Mouse (Mus musculus): ENCODE results near the gene Izumo1r.

Izumo1r gene

DNA sequence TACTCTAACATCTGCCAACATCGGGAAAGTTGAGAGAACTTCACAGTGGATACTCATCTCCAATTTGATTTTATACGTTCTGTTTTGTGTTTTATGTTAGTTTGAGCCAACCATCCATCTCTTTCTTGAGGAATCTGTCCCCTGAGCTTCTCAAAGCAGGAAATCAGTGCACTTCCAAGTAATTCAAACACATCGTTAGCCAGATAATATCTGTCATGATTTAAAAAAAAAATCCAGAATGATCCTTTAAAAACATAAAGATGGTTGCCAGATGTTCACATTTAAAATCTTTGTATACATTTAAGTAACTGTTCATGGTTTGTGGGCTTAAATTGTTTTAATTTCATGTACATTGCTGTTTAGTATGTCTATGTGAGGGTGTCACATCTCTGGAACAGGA is 2.2 kb upstream of the Izumo1r start:
- DNase-seq (ENCODE audit: low read depth, low spot score), result no peak

- DNase-seq (ENCODE audit: low read depth, low spot score), result no peak
Observed at GRCm38 (mm10) chr9:14904741-14905475, 1.2 kb upstream of the Izumo1r start.

DNA sequence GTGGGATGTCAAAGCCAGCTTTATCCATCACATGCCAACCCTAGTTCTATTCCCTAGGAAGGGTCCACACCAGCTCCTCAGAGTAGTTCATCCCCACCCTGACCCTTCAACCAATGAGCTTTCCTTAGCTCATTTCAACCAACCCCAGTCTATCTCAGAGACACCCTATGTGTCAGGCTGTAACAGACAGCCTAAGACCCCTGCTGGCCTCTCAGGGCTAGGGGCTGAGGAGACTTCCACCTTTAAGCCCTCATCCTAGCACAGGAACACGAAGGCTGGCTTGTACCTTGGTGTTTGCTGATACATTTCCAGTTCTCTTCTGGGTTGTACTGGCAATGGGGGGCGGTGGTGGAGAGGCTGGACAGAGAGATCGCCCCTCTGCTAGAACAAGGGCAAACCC is 743 bp downstream of the Izumo1r start:
- DNase-seq (ENCODE audit: low read depth, low spot score), result no peak

DNA sequence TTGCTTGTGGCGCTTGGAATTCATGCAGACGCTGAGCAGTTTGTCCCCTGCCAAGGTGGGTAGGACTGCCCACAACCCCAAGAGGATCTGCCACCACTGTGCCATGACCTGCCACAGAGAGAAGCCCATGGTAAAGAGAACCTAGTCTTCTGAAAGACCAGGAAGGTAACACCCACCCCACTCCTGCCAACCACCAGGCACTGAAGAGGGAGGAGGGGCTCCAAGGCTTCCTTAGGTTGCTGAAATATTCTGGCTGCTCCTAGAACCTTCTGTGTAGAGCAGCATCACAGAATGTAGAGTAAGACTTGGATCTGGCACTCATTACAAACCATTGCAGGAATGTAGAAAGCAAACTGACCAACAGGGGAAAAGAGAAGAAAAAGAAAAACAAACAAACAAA is 1.3 kb downstream of the Izumo1r start:
- DNase-seq (ENCODE audit: low read depth, low spot score), result no peak

DNA sequence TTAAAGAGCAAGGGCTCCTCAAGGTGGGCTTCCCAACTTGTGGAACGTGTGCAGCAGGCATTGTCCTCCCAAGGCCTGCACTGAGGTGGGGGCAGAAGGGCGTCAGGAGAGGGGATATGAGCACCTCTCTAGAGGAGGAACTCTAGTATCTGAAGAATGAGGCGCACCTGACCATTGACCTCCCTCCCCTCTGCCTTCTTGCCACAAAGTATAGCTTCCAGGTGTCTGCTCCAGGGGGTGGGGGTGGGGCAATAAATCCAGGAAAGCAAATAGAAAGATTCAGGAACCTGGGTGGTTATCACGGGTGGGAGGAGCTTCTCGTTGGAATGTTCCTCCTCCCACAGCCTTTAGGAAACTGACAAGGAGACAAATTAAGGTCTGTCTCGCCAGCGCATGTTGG is 2.0 kb downstream of the Izumo1r start:
- no peak for DNase-seq (ENCODE audit: low read depth, low spot score)

GRCm38 (mm10) chr9:14897102-14897501 is 6.6 kb downstream of the Izumo1r start:
- DNase-seq (ENCODE audit: low read depth, low spot score), result no peak

DNA sequence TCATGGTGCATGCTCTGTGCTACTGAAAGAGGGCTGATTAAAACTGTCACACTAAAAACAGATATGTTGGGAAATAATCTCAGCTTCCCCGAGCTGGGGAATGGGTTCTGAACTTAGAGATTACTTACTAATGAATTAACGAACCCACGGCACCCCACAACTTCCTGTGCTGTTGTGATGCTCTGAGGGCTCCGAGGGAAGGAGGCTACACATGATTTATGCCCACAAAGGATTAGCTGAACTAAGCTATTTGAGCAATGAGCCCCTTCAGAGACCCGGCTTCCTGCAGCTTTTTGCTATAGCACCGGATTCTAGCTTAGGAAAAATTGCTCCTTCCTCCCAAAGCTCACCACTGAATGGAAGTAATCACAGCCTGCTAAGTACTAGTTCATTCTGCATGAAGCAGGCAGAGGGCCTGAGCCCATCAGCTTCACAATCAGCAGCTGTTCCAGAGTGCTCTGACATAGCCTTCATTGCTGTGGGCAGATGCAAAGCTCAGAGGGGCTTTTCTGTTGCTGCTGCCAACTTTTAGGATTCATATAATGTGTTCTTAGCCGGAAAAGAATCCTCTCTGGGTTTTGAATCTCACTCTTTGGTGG is 8.4 kb downstream of the Izumo1r start:
- no peak for DNase-seq (ENCODE audit: low read depth, low spot score)

- DNase-seq (ENCODE audit: low read depth, low spot score), result peak; percentile 65
Observed at GRCm38 (mm10) chr9:14894628-14895027, 9.1 kb downstream of the Izumo1r start.

DNA sequence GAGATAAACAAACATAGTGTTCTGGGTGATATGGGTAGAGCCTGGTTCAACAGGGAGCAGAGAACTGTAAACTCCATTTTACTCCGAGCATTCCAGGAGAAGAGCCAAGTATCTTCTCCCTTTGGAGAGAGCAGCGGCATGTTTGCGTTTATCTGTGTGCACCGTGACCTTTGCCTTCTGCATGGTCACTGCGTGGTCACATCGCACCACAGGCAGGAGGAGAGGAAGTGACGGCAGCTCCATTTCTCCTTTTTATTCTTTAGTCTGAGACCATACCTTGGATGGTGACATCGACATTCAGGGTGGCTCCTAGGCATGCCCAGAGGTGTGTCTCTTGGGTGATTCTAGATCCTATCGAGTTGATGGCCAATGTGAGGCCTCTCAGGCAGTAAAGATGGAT is 10.4 kb downstream of the Izumo1r start:
- no peak for DNase-seq (ENCODE audit: low read depth, low spot score)

DNA sequence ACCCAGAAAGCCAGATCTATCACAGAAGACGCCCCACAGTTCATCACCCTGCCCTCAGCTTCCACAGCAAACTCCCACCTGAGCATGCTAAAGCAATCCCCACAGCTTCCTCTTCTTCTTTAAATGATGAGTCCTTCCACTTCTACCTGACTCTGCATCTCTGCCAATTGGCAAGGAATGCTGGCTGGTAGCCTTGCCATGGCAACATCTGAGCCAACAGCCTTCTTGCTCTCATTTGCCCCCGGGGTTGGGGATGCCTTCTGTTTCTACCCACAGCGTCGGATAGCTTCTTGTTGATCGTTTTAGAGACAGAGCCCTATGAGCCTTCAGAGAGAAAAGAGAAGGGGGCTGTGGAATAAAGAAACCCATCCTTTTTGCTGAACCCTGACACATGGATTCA is 11.9 kb downstream of the Izumo1r start:
- DNase-seq (ENCODE audit: low read depth, low spot score), result no peak

- DNase-seq (ENCODE audit: low read depth, low spot score), result peak; percentile 51
Observed at GRCm38 (mm10) chr9:14890699-14891098, 13.1 kb downstream of the Izumo1r start.

DNA sequence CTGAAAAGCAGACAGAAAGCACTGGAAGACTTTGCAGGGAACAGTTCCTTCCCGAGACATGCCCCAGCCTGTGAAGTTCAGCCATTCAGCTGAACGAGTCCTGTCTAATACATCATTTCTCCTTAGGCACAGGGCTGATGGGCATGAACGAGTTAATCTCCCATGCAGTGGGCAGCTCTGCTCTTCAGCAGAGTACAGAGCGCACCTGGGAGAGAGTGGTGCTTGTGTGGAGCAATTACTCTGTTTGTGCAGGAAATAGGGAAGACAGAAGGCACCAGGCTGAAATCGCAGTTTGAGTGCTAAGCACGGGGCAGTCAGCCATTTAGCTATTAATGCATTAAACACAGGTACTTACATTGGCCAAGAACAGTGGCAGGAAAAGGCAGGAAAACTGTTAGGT is 15.1 kb downstream of the Izumo1r start:
- no peak for DNase-seq (ENCODE audit: low read depth, low spot score)

DNA sequence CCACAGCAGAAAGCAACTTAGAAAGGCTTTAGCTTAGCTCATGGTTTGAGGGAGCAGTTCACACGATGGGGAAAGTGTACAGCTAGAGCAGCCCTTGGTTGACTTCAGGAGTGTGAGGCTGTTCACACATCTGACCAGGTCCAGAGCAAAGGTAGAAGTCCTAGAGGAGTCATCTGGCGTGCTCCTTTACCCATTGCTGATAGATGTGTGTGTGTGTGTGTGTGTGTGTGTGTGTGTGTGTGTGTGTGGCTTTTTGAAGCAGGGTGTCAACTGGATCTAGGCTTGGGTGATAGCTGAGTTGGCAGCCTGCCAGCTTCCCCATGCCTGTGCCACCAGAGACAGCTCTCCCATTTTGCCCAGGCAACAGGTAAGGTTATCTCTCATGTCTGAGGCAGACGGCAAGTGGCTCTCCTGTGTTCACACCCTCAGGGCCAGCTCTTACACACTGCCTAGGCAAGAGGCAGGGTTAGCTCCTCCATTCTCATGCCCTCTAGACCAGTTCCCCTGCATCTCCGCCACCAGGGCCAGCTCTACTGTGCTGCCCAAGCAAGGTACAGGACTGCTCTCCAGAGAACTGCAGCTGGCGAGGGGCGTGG is 15.9 kb downstream of the Izumo1r start:
- DNase-seq (ENCODE audit: low read depth, low spot score), result no peak

GRCm38 (mm10) chr9:14885954-14886353 is 17.8 kb downstream of the Izumo1r start:
- no peak for DNase-seq (ENCODE audit: low read depth, low spot score)

DNA sequence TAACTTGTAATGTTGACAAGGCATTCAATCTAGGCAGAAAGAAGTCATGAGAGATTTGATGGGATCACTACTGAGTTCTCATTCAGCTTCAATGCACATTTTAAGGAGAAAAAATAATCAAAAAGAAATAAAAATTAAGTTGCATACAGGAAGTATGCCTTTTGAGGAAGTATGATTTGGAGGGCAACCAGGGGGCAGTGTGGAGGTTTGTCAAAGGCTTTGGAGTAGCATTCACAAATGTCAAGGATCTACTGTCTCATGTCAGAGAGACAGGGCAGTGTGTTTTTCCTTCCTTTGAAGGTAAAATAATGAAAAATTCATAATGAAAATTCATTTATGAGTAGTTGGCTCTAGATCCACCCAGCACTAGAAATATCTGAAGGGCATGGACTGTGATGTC is 18.6 kb downstream of the Izumo1r start:
- no peak for DNase-seq (ENCODE audit: low read depth, low spot score)

GRCm38 (mm10) chr9:14884641-14885040 is 19.1 kb downstream of the Izumo1r start:
- no peak for DNase-seq (ENCODE audit: low read depth, low spot score)

DNA sequence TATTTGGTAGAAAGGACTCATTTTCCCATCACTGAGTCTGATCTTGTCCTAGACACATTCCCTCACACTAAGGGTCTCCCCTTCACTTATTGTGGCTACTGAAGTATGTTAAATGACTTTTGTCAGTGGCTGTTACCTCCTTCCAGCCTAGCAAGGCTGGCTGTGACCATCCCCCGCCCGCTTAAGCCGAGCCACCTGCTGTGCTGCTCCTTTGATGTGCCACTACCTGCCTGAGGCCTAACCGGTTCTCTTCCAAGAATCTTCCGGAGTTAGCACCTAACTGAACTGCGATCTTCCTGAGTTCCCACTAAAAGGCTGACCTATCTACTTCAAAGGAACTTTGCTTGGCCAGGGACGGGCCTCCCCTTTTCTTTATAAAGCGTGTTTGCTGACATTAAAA is 27.2 kb downstream of the Izumo1r start:
- DNase-seq (ENCODE audit: low read depth, low spot score), result peak; percentile 81

GRCm38 (mm10) chr9:14875743-14876507 is 27.8 kb downstream of the Izumo1r start:
- no peak for DNase-seq (ENCODE audit: low read depth, low spot score)

GRCm38 (mm10) chr9:14872181-14872930 is 31.4 kb downstream of the Izumo1r start:
- no peak for DNase-seq (ENCODE audit: low read depth, low spot score)

GRCm38 (mm10) chr9:14871536-14871935 is 32.2 kb downstream of the Izumo1r start:
- DNase-seq (ENCODE audit: low read depth, low spot score), result no peak

DNA sequence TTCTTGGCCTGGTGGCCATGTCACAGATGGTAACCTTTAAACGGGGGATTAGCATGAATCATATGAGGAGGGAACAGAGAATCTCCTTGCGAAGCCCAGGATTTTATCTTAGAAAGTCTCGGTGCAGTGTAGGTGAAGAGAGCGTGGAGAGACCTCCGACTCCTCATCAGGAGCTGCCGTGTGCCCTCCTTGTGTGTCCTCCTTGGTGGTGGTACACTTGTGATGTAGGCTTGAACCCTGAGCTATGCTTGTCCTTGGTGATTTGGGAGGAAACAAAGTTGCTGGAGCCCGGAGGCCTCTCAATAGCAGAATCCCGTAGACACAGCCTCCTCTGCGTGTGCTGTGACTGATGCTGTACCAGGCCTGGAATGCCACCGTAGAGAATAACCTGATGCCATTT is 32.9 kb downstream of the Izumo1r start:
- DNase-seq (ENCODE audit: low read depth, low spot score), result no peak

DNA sequence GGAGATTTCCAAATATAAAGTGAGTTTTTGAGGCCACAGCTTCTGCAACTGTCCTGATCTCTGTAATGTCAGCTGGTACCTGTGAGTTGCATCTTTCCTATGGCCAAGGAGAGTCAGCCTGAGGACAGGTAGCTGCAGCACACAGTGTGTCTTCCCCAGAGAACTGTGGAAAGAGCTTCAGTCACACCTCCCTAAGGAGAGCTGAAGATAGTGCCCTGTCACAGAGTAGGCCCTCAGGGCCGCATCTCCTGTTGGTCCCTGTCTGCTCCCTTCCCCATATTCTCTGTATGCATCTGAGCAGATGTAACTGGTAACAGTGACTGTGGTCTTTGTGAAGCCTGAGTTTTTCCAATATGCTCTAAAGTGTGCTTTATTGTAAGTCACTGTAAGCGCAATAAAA is 33.4 kb downstream of the Izumo1r start:
- DNase-seq (ENCODE audit: low read depth, low spot score), result no peak

All from ZHBTc4 (cell line).